Mouse (Mus musculus) liver, postnatal 0 days (tissue): ENCODE results near the gene Wnt8b.

Experiments used
- CTCF ChIP-seq: sonication (generic); IDR thresholded peaks from 2 replicates; pipeline ENCODE4 v1.5.1; 2016; ENCODE audit warnings: antibody characterized with exemption, low read depth
- EP300 ChIP-seq: IDR thresholded peaks from 2 replicates; pipeline ENCODE4 v1.6.1; 2016; ENCODE audit warnings: antibody characterized with exemption, low read depth, mild to moderate bottlenecking

DNA sequence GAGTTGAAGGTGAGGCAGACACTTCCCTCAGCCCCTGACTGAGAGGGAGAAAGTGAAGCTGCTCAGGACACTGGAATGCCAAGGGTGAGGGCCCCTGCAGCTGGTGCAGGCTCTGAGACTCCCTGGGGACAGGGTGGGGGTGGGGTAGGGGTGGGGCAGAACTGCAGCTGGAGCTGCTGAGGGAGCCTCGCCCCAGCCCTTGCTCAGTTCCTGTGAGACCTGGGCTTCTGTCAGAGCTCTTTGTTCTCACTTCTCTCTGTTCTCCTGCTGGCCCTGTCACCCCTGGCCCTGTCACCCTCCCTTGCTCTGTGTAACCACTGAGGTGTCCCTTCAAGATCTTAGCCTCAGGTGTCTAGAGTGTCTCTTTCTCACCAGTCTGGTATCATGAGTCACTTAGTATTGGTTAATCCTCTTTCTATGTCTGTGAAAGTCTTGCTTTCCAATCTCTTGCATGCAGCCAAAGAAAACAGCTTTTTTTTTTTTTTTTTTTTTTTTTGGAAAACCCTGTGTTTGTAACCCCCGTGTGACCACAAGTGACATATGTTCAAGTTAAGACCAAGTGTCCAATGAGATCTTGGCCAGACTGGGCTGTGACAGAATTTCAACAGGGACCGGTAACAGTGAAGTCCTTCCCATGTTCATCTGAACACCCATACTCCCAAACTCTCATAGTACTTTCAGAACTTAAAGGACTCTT lies 35.8 kb upstream of the Wnt8b start:
- TF ChIP-seq CTCF = no peak
- no peak for TF ChIP-seq EP300
